Mouse (Mus musculus) right cerebral cortex, postnatal 4 days (tissue): Measurements from ENCODE around the gene Rapgef2.

Source experiments
- DNase-seq: peaks from one replicate; pipeline ENCODE4 v3.0.0-alpha.2; 2022

The Rapgef2 gene

DNA sequence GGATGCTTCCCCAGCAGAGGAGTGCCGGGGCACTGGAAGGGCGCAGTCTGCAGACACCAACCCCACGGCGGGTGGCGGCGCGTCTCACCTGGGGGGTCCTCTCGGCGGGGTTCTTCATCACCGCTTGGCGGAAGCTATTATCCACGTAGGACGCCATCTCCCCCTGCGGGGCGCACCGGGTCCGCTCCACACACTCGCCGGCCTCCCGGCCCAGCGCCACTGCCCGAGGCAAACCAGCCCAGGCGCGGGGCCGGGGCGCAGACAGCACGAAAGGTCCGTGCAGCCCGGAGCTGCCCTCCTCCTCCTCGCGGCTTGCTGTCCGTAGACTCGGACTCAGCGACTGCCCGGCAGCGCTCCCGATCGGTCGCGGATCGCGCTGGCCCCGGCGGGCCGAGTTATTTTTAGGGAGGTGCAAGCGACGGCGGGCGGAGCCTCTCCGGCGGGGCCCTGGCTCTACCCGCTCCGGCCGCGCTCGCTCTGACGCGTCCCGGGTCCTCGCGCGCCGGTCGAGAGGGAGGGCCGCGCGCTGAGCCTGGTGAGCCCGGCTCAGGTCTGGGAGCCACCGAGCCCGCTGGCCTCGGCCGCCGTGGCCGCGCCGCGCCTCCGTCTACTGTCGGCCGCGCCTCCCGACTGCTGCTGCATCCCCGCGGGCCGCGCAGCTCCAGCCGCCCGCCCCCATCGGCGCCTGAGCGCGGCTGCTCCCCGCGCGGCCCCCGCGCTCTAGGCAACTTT, at the start of gene Rapgef2:
Gene Rapgef2, minus strand, starts transcription at position 142 of the 732 bp plus-strand sequence.
- DNase-seq, result peak; percentile 63

DNA sequence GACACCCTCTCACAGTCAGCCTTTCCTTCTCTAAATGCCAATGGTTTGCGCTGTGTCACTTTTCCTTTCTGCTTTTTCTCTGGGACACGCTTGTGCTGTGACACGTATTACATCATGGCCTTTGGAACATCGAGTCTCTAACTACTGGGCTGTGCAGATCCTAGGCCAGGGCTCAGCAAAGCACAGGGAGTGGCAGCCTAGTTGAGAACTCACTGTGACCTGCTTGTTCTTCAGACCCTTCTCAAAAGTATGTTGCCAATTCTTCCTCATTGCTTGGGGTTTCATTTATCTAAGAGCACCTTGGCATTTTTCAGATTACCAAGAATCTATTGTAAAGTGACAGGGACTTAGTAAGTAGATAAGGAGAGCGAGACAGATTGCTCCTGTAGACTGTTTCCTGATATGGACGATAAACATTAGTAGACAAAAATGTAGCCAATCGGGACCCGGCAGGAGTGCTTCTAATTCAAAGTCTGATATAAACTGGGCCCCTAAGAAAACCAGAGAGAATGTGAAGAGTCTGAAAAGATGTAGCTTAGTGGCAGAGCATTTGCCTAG, 47.4 kb upstream of the Rapgef2 start:
- no peak for DNase-seq

DNA sequence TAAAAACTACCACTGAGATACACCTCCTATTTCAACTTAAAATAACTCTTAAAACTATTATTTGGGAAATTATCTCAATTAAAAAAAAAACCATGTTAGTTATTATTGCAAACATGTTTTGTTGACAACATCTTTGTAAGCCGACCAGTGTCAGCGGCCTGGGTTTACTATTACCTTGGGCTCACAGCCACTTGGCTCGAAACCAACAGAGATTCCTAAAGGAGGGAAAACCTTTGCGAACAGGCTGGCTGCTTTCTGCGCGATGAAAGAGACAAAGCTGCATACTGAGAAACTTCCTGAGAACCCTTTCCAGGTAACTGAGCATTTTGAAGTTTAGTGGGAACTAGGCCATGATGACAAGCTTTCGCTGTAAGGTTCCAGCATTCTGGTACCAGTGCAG, 46.7 kb upstream of the Rapgef2 start:
- DNase-seq, result no peak

DNA sequence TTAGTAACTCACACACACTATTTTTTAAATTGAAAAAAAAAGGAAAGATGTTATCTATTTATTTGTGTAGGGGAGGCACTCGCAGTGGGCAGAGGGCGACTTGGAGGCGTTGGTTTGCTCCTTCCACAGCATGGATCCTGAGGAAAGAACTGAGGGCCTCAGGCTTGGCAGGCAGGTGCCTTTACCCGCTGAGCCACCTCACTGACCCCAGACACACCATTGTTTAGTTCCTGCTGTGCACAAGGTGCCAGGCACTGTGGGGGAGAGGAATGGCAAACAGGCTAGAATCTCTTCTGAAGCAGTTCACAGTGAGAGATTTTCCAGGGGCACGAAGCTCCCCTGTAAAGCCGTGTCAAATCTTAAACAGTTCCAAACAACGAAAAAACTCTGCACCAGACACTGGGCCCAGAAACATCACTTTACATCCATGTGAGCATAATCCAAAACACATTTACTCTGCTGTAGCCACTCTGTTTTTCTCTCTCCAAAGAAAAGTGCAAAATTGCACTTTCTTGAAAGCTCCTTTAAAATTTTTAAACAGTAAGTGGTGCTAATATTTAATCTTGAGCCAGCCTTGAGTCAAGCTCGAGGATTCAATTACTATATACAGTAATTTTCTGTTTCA, 43.5 kb upstream of the Rapgef2 start:
- no peak for DNase-seq

DNA sequence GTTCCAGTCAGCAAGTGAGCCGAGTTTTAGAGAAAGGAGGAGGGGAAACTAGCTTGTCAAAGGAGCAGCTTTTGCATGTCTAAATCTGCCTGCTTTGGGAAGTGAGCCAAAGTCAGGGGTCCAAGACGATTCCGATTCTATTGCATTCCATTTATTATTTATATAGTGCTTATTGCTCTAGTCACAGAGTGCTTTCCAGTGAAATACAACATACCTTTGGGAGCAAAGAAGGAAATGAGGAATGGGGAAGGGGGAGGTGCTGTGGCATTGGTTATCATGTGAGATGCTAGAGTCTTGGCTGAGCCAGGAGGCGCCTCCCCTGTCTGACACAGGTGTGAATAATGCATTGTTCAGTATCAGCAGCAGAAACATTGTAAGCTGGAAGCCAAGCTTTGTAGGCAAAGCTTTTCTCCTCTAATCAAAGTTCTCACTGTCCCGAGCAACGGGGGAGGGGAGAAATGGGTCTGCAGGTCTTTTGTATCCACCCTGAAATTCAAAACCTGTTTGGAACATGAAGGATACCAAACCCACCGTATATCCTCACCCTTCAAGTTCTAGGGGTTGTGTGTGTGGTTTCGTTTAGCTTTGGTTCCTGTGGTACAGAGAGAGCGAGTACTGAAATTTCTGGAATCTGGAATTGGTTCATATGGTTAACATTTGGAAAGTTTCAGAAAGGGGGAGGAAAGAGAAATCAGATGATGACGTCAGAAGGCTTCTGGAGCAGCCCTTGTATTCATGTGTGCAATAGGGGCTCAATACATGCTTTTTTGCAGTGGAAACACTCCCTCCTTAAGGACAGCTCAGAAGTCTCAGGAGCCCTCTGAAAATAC, 38.6 kb upstream of the Rapgef2 start:
- DNase-seq, result no peak

DNA sequence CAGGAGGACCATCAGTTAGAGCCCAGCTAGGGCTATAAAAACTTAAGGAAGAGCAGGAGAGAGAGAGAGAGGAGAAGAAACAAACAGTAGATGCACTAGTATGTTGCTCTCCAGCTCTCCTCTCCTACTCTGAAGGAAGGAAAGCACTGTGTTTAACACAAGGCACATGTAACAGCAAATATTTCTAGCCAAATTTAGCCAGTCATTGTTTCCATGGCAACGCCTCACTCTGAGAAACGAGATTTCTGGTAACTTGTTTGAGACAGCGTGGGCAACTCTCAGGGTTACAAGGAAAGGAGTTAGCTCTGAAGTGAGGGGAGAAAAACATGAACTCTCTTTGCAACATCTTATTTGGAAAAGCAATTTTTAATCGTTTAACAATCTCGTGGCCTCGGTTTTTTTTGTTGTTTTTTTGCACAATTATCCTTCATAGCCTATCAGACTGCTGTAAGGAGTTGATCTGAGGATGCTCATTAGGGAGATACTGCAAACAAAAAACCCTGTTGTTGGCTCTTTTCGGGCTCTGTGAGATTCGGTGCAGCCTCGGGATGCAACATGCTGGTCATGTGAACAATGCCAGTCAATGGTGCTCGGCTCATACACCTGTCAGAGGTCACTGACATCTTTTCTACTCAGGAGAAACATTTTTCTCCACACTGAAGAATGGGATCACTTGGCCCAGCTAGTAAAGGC, 27.8 kb upstream of the Rapgef2 start:
- DNase-seq, result peak; percentile 53

DNA sequence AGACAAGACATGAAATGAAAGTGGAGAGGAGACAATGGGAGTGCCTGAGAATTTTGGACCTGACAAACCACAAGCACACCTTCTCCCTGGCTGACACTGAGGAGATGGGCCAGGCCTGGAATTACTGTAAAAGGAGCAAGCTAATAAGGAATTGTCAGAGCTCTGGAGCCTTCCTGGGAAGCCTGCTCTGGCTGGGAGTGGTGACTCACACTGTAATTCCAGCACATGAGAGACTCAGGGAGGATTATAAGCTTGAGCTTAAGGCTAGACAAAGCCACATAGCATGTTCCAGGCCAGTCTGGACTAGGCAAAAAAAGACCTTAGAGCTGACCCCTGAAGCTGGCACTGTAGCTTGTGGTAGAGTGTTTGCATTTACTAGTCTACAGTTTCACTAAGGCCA, 25.6 kb upstream of the Rapgef2 start:
- DNase-seq, result no peak

DNA sequence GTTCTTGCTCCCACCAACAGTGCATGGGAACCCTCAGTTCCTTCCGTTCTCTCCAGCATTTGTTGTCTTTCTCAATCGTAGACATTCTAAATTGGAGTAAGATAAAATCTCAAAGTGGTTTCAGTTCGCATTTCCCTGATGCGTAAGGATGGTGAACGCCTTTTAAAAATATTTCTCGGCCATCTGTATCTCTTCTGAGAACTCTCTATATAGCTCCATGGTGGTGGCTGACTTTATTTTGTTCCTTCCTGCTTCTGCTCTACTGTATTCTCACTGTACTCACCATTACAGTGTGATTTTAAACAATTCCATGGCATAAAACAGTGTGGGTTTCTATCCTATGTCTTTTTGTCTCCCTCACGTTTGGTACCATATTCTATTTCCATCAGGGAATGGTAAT, 23.9 kb upstream of the Rapgef2 start:
- DNase-seq, result no peak

DNA sequence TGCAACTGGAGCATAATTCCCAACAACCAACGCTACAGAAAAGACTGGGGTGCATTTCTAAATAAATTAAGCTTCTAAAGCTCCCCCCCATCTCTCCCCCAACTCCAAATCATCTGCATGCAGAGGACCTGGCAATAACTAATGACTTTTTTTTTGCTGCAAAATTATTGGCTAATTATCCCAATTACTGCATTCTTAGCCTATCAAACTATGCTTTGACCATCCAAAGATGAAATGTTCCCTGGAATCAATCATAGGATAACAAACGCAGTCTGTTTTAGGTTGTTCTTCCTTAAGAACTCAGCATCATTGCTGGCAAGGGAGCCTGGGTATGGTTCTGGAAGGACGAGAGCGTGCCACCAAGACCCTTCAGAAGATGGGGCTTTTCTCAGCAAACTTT, 22.3 kb upstream of the Rapgef2 start:
- no peak for DNase-seq

DNA sequence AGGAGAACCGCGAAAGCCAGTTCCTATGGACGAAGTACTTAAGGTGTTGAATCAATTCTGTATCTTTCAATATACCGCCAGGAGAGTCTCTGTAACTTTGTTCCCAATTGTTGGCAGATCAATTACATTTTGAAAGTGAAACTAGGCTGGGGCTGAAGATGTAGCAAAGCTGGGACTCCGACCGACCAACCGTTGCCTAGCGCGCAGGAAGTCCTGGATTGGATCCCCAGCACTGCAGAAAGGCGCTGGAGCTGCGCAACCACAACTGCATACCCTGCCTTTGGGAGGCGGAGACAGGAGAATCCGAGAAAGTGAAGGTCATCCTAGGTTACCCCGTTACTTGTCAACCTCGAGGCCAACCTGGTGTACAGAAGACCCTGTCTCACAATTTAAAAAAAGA, 13.1 kb upstream of the Rapgef2 start:
- no peak for DNase-seq

DNA sequence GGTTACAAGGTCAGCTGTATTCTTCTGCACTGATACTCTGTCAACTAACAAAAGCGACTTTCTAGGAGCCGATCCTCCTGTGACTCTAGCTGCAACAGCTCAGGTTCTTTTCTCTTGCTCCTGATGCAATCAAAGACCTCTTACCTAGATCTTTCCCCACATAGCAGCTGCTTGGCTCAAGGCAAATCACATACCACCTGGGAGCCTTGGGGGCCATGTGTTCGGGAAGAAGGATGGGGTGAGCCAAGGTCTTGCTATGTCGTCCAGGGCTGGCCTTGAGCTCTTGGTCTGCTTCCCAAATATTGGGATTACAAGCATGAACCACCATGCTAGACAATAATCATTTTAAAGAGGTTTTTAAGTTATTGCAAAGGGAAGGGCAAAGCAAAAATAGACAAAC, 11.0 kb upstream of the Rapgef2 start:
- DNase-seq, result no peak

DNA sequence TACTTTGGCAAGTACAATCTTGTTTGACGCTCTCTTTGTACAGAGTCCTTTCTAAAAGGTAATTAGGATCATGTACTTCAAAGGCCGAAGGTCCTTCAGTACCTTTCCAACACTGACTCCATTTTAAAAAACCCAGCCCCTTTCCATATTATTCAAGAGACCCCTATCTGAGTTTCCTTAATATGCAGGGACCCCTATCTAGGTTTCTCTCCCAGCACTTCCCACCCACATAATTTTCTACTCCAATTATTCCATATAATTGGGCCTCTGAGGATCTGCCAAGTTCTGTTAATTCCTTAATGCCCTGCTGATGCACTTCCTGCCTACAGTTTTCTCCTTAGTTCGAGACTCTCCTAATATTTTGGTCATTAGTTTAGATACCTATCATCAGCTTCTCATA, 10.3 kb upstream of the Rapgef2 start:
- DNase-seq, result no peak

DNA sequence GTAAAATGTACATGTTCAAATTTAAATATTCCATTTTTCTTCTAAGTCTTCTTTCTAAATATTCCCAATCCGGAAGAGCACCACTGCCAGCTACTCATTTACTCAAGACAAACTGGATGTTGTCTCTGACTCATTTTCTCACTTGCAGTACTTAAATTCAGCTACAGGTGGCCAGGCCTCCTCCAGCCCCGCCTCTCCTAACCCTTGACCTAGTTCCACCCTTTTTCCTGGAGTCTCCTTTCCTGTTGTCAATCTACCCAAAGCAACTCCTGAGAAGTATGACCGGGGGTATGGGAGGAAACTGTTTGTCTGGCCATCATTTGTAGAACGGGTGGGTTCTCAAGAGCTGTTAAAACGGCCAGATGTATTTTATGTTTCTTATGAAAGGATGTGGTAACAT, 9.7 kb upstream of the Rapgef2 start:
- no peak for DNase-seq

DNA sequence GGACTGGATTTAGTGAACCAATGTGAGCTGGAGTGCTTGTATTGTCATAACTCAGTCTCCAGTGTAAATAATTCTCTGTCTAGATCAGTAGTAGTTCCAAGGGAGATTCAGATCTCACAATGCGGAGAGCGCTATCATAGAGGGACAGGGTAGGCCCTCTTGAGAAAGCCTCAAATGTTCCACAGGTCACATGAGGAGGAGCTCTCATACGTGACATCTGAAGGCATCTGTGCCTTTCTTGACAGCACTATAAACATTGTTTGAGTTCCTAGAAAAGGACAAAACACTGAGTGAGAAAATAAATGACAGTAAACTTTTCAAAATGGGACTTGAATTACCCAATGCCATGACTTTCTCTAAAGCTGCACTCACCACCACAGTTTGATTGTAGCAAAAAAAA, 8.4 kb upstream of the Rapgef2 start:
- no peak for DNase-seq

DNA sequence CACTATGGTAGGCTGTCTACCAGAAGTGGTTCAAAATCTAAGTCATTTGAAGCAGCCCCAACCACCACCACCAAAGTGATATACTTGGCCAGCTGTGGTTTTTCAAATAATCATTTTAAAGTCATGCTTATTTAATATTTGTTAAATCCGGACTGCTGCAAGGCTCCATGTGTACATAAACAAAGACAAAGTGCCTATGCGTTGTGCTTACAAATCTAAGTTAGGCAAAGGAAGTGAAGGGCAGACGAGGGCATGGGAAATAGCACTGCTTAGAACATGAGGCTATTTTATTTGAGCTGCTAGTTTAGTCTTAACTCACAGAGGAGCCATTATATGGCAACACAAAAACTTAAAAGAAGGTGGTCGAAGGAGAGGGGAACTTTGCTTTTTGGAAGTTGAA, 6.7 kb upstream of the Rapgef2 start:
- no peak for DNase-seq

DNA sequence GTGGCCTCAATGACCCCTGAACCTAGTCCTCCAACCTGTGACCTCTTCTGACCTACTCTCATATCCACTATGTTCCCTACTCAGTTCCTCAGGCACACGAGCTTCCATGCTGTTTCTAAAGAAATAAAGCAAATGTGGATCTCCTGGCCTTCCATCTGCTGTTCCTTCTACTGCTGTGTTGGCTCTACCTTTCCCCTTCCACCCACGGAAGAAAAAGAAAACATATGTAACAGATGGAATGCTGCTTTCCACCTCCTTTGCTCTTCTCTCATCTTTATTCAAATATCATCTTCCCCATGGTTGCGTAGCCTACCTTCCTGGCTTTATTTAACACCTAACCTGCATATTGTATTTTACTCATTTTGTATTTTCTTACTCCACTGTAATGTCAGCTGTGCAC, 2.7 kb upstream of the Rapgef2 start:
- DNase-seq, result no peak

DNA sequence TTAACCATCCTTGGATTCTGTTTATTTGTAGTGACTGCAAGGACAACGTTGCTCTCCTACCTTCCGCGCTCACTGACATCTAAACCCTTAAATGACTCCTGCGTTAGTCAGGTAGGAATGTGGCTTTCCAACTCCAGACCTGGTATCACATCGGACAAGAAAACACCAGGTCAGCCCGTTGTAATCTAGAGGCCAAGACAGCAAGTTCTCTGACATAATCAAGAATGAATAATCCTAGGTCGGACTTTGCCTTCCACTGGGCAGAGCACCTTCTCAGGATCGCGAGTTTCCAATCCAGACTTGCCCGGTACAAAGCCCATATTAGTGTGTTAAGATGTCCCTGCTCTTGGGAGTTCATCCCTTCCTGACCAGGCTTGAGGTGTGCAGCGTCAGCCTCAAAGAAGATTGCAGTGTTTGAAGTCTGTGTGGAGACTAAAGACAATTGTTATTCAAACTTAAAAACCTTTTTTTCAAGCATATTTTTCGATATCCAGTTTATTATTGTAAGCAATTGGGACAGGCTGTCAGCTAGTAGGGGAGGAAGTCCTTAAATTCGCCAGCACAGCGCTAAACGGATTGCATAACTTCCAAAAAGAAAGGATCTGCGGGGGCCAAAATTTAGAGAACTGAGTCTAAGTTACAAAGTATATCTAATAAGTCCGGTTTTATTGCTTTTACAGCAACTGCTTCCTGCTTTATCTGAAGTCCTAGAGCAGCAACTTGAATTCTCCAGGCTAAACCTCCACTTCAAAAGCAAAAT, 1.6 kb upstream of the Rapgef2 start:
- no peak for DNase-seq

DNA sequence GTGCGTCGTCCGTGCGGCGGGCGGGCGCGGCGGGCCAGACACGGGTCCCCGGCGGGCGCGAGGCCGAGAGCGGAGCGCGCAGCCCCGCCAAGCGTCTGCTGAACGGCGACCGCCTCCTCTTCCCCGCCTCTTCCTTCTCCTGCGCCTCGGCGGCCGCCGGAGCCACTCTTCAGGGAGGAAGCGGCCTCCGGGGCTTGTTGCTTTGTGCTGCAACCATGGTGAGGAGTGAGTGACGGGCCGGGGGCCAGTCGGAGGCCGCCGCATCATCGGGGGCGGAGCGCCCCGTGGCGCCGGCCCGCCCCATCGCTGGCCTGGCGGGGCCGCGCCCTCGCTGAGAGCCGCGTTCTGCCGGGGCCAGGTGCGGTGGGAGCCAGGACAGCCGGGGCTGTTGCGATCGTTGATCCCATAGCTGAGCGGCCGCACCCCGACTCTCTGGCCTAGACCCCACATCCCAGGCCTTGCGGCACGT, 825 bp upstream of the Rapgef2 start:
- DNase-seq, result peak; percentile 90

DNA sequence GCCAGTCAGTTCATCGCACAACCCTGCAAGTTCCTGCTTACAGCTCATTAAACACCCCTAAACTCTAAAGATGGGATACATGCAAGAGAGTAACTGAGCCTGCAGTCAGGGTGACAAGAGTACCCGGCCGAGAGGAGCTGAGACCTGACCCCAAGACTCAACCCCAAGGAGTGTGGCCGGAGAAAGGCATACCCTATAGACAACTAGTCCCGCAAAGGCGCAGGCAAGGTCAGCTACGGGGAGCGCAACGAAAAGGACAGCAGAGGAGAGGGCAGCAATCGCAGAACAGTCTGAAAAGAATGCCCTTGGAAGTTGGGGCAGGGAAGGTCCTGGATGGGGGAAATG, 314 bp downstream of the Rapgef2 start:
- no peak for DNase-seq

DNA sequence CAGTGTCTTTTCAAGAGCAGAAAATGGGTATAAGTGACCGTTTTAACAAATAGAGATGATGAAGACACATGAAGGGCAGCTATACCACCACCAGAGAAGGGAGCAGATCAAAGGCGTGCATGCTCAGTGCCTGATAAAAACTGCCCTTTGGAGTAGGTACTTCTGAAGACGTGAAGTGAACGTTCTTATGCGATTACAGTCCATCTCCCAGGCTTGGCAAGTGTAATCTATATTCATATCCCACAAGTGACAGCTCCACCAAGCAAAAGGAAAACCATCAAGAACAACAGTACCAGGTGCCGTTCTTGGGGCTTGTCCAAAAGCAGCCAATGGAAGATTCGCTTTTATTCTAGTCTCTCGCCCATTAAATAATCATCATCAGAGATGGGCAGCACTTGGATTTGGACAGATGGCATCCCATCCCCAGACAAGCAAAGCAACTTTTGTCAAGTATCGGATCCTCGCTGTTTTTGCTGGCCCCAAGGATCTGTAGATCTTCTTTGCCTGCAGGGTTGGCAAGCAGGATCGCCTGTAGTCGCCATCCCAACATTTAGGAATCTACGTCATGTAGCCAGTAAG, 1.1 kb downstream of the Rapgef2 start:
- DNase-seq, result peak; percentile 8

DNA sequence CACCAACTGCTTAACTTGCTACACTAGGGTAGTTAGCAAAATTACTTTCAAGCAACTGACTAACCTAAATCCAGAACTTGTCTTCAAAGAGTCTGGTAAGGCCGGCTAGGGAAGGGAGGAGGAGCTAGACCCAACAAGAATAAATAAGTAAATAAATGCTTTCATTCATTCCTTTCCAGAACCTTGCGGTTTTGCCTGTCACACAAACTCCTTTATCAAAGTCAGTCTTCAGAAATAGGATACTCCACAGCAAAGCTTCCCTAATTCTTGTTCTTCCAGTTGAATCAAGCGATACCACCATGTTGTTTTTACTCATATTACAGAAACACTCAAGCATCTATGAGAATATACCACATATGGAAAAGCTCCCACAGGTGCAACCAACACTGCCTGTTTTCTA, 2.3 kb downstream of the Rapgef2 start:
- no peak for DNase-seq

DNA sequence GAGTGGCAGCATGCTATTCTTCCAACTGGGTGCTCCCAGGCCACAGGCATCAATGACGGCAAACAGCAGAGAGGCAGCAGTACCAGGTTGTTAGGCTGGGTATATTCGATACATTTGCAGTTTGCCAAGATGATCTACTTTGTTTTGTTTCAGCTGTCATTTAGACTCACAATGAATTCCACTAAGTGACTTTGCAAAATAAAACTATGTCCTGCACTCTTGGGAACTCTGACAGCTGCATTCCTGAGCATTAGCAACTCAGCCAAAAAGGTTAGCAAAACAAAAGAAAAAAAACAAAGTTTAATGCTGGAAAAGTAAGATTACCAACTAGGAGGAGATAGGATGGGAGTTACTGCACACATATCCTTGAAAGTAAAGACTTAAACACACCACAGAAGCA, 3.3 kb downstream of the Rapgef2 start:
- no peak for DNase-seq
